Mouse (Mus musculus) heart, embryonic 14.5 days (tissue): ENCODE measurements at regions not wholly inside any gene's neighbourhood (a gene's known extent, or its start where the extent isn't known, plus 50 kb on each side); places are given as distances from the start of the nearest gene placed in this dataset.
"Not testable (repeated sequence)": the region's sequence is repeated elsewhere in the genome, so short reads cannot be mapped to it uniquely, and the experiment has no call there.

Experiments
- ATAC-seq: fragments of 200-750 bp; cut with Nextera tagmentation; 2 replicates; pipeline ENCODE4 v1.8.0; 2017; ENCODE audit warnings: low read depth, moderate TSS enrichment; ENCODE audit not compliant: insufficient number of reproducible peaks, insufficient read depth, low FRiP score
- H3K27ac ChIP-seq, 2 experiments: fragments of 200-500 bp in 1 of 2; fragments of 300-500 bp in 1 of 2; sonication (generic) in 1 of 2; replicated peaks in 1 of 2; 2 replicates each; pipeline ENCODE4 v1.5.1; 2012 to 2014; ENCODE audit warnings: low read depth in 2 of 2, low read length in 2 of 2, control low read depth in 1 of 2, mild to moderate bottlenecking in 1 of 2, mixed read lengths in 1 of 2; ENCODE audit not compliant: control insufficient read depth in 1 of 2, insufficient read depth in 1 of 2
- H3K27me3 ChIP-seq: fragments of 300-500 bp; sonication (generic); 2 replicates; pipeline ENCODE4 v1.6.1; 2014; ENCODE audit warnings: mild to moderate bottlenecking, low read length, control low read depth; ENCODE audit not compliant: control insufficient read depth, insufficient read depth
- H3K36me3 ChIP-seq: fragments of 300-500 bp; sonication (generic); 2 replicates; pipeline ENCODE4 v1.6.1; 2014; ENCODE audit warnings: mild to moderate bottlenecking, control low read depth, low read length, mixed read lengths; ENCODE audit not compliant: control insufficient read depth, insufficient read depth
- H3K4me1 ChIP-seq, 2 experiments: fragments of 200-500 bp in 1 of 2; fragments of 300-500 bp in 1 of 2; sonication (generic) in 1 of 2; 2 replicates each; pipeline ENCODE4 v1.6.1; 2012 to 2014; ENCODE audit warnings: low read length in 2 of 2, control low read depth in 1 of 2, mixed read lengths in 1 of 2; ENCODE audit not compliant: control insufficient read depth in 2 of 2, insufficient read depth in 2 of 2
- H3K4me2 ChIP-seq: fragments of 300-500 bp; sonication (generic); 2 replicates; pipeline ENCODE4 v1.6.1; 2014; ENCODE audit warnings: mild to moderate bottlenecking, low read length
- H3K4me3 ChIP-seq, 2 experiments: fragments of 200-500 bp in 1 of 2; fragments of 300-500 bp in 1 of 2; sonication (generic) in 1 of 2; 2 replicates each; pipeline ENCODE4 v1.5.1; 2012 to 2014; ENCODE audit warnings: low read length in 2 of 2, mild to moderate bottlenecking in 2 of 2, control low read depth in 1 of 2, low read depth in 1 of 2, moderate library complexity in 1 of 2; ENCODE audit not compliant: control insufficient read depth in 1 of 2, insufficient read depth in 1 of 2
- H3K9ac ChIP-seq: fragments of 300-500 bp; sonication (generic); 2 replicates; pipeline ENCODE4 v1.6.1; 2014; ENCODE audit warnings: mild to moderate bottlenecking, low read length
- H3K9me3 ChIP-seq: fragments of 300-500 bp; sonication (generic); 2 replicates; pipeline ENCODE4 v1.6.1; 2016; ENCODE audit warnings: low read length, control low read depth; ENCODE audit not compliant: control insufficient read depth
- WGBS: fragments of 180-500 bp; shearing (Covaris S2); extraction: QIAGEN DNeasy Blood & Tissue Kit; methylation state at CpG from one replicate; pipeline ENCODE4 v1.1.7; 2014; 5-methylcytosine and 5-hydroxymethylcytosine counted together

- Histone ChIP-seq H3K27ac (no peak overlapping the region), H3K36me3 (no peaks in the 10 kb centered on the region), H3K9ac (no peak overlapping the region), H3K4me2 (no peak overlapping the region), H3K27me3 (no peaks in the 10 kb centered on the region), H3K4me3 (no peak overlapping the region), H3K9me3 (no peaks in the 10 kb centered on the region), H3K4me1 (no peaks in the 10 kb centered on the region)
- no peak for ATAC-seq
- WGBS = 62% methylated on average over 7 of the region's 7 CpGs
Observed at GRCm38 (mm10) chr10:11515144-11515543, 171.9 kb downstream of the Epm2a start.

DNA sequence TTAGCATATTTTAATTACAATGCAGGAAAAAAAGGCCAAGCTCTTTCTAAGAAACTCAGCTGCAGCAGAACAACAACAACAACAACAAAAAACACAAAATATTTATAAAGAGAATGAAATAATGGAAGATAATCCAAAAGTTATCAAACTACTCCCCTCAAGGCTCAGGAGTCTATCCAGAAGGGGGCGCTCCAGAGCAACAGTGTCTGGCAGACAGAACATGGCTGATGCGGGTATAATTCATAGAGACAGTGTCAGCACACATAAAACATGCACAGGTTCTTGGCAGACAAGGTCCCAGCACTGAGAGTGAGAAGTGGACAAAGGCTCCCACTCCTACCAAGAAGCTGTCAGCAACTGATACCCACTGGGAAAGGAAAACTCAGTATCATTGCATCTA, 173.9 kb downstream of the Epm2a start:
- Histone ChIP-seq H3K9me3 (no peaks in the 10 kb centered on the region), H3K9ac (no peak overlapping the region), H3K4me3 (no peak overlapping the region), H3K36me3 (no peaks in the 10 kb centered on the region), H3K27ac (no peak overlapping the region), H3K4me2 (no peak overlapping the region), H3K4me1 (no peaks in the 10 kb centered on the region), H3K27me3 (no peaks in the 10 kb centered on the region)
- ATAC-seq = no peak
- 50% methylated on average over 2 of the region's 2 CpGs for WGBS

DNA sequence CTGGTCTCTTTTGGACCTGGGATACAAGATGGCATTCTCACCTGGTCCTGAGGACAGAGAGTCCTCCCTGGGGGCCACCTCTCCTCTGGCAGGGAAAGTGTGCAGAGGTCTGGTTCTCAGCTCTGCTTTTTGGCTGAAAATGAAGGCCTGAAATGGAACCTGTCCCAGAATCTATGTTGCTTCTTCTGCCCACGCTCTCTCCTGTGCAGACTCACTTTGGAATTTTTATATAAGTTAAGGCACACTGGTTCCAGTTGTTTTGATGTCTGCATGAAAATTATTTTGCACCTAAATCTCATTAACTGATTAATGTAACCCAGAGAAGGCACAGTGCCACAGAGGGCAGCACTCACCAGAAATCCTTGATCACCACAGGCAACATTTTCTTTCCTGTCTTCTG, 188.1 kb downstream of the Epm2a start:
- H3K4me2 ChIP-seq = no peak overlapping the region
- 85% methylated on average over 1 of the region's 1 CpGs for WGBS
- no peaks in the 10 kb centered on the region for H3K4me1 ChIP-seq
- ATAC-seq = no peak
- no peaks in the 10 kb centered on the region for H3K9me3 ChIP-seq
- H3K9ac ChIP-seq = no peak overlapping the region
- H3K27me3 ChIP-seq = no peaks in the 10 kb centered on the region
- H3K27ac ChIP-seq = no peak overlapping the region
- no peaks in the 10 kb centered on the region for H3K36me3 ChIP-seq
- H3K4me3 ChIP-seq = no peak overlapping the region

DNA sequence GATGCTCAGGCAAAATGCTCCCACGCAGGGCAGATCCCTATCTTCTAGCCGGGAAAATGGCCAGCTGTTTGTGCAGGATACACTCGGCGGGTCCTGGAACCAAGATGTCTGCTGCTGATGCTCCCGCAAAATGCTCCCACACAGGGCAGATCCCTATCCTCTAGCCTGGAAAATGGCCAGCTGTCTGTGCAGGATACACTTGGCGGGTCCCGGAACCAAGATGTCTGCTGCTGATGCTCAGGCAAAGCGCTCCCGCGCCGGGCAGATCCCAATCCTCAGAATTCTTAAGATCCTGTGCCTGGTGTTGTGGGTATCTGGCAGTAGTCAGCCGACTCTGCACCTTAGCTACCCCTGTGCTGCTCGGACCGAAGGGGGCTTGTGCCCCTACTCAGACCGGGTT, 212.2 kb downstream of the Epm2a start:
- not testable (repeated sequence) for H3K36me3 ChIP-seq, H3K9me3 ChIP-seq, H3K27me3 ChIP-seq, H3K9ac ChIP-seq, H3K4me2 ChIP-seq, H3K4me3 ChIP-seq, H3K27ac ChIP-seq, ATAC-seq, H3K4me1 ChIP-seq
- 82% methylated on average over 15 of the region's 15 CpGs for WGBS

DNA sequence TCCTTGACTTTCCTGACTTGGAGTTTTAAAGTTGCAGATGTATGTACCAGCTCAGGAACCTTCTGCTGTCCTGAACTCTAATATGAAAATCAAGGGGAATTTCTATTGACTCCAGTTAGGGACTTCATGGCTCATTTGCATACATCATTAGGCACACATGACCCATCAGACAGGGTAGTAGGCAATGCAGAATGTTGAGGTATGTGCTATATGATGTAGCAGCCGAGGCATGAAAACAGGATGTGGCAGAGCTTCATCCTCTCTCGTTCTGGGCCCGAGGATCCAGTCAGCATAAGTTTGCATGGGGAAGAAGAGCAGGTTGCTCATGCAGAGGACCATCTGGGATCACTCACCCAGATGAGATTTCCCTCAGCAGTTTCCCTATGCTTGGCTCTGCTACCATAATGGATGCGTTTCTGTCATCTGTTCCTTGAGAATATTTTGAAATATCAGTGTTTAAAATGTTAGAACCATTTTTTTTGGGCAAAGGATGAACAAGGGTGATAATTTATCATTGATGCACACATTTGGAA, 227.4 kb downstream of the Epm2a start:
- no peaks in the 10 kb centered on the region for H3K27me3 ChIP-seq
- H3K4me1 ChIP-seq = no peaks in the 10 kb centered on the region
- 76% methylated on average over 4 of the region's 4 CpGs for WGBS
- no peak overlapping the region for H3K9ac ChIP-seq
- no peak overlapping the region for H3K27ac ChIP-seq
- H3K9me3 ChIP-seq = no peaks in the 10 kb centered on the region
- ATAC-seq = no peak
- H3K4me2 ChIP-seq = no peak overlapping the region
- H3K4me3 ChIP-seq = no peak overlapping the region
- H3K36me3 ChIP-seq = no peaks in the 10 kb centered on the region

GRCm38 (mm10) chr10:11608451-11608850, 265.2 kb downstream of the Epm2a start:
- H3K4me1 ChIP-seq = no peaks in the 10 kb centered on the region
- no peak overlapping the region for H3K4me3 ChIP-seq
- H3K4me2 ChIP-seq = no peak overlapping the region
- H3K9ac ChIP-seq = no peak overlapping the region
- no peak for ATAC-seq
- H3K27me3 ChIP-seq = no peaks in the 10 kb centered on the region
- 80% methylated on average over 1 of the region's 1 CpGs for WGBS
- no peaks in the 10 kb centered on the region for H3K9me3 ChIP-seq
- H3K36me3 ChIP-seq = no peaks in the 10 kb centered on the region
- H3K27ac ChIP-seq = no peak overlapping the region

DNA sequence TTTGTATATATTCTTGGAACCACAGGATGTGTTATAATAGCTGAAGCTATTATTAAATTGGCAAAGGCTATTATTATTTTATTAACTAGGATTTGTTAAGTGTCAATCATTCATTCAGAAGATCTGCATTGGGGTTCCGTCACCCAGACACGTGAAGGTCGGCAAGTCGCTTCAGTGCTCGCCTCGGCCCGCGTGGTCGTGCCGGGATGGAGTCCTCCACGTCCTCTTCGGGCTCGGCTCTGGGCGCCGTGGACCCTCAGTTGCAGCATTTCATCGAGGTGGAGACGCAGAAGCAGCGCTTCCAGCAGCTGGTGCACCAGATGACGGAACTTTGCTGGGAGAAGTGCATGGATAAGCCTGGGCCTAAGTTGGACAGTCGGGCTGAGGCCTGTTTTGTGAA, 265.9 kb downstream of the Epm2a start:
- not testable (repeated sequence) for H3K36me3 ChIP-seq, H3K9ac ChIP-seq, H3K9me3 ChIP-seq, H3K4me2 ChIP-seq, ATAC-seq, H3K27ac ChIP-seq, H3K27me3 ChIP-seq, H3K4me1 ChIP-seq, H3K4me3 ChIP-seq
- 89% methylated on average over 15 of the region's 20 CpGs for WGBS

DNA sequence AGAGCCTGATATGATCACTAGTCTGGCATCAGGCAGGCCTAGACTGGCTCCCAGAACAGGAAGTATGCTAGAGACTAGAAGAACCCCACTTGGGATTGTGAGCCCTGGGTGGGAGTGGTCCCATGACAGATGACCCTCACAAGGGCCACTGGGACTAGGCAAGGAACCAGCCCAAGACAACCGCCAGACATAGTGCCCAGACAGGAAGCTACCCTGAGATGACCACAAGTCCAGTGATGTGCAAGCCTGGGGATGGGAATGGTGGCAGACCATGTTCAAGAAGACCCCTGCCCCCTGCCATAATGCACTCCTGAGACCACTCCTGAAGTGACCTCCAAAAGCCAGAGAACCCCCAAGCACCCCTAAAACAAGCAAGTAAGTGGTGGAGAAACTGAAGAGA, 304.9 kb downstream of the Epm2a start:
- no peaks in the 10 kb centered on the region for H3K4me1 ChIP-seq
- H3K4me3 ChIP-seq = no peak overlapping the region
- ATAC-seq = no peak
- H3K4me2 ChIP-seq = no peak overlapping the region
- H3K27ac ChIP-seq = no peak overlapping the region
- H3K9me3 ChIP-seq = no peaks in the 10 kb centered on the region
- H3K9ac ChIP-seq = no peak overlapping the region
- WGBS = 60% methylated on average over 1 of the region's 1 CpGs
- H3K36me3 ChIP-seq = no peaks in the 10 kb centered on the region
- H3K27me3 ChIP-seq = no peaks in the 10 kb centered on the region
